Mouse (Mus musculus) ES-Bruce4 (cell line): ENCODE results near the gene Zpld1. TPM values are rescaled to one million over a fixed set of nuclear protein-coding genes. Genes with fewer than 3 reads are reported as not detected.

Experiments
- H3K27ac ChIP-seq: 2 replicates; pipeline ENCODE4 v1.5.1; 2012; ENCODE audit warnings: low read length, inconsistent platforms; ENCODE audit not compliant: insufficient read depth
- H3K27me3 ChIP-seq: 2 replicates; pipeline ENCODE4 v1.6.1; 2012; ENCODE audit warnings: mild to moderate bottlenecking, low read length, inconsistent platforms; ENCODE audit not compliant: control insufficient read depth, poor library complexity, insufficient read depth, severe bottlenecking
- H3K36me3 ChIP-seq: 2 replicates; pipeline ENCODE4 v1.6.1; 2012; ENCODE audit warnings: inconsistent platforms, mild to moderate bottlenecking, low read length, moderate library complexity; ENCODE audit not compliant: control insufficient read depth, poor library complexity, insufficient read depth, severe bottlenecking
- H3K4me1 ChIP-seq: one replicate; pipeline ENCODE4 v1.8.1; 2011; ENCODE audit warnings: low read length; ENCODE audit not compliant: control insufficient read depth, insufficient read depth
- H3K4me3 ChIP-seq: 2 replicates; pipeline ENCODE4 v1.5.1; 2011; ENCODE audit warnings: low read depth, mild to moderate bottlenecking, low read length
- H3K9ac ChIP-seq: 2 replicates; pipeline ENCODE4 v1.6.1; 2012; ENCODE audit warnings: low read depth, mild to moderate bottlenecking, inconsistent platforms; ENCODE audit not compliant: poor library complexity, severe bottlenecking
- H3K9me3 ChIP-seq: replicated peaks from 2 replicates; pipeline ENCODE4 v1.6.1; 2012; ENCODE audit warnings: mild to moderate bottlenecking, low read length, inconsistent platforms; ENCODE audit not compliant: control insufficient read depth, poor library complexity, insufficient read depth, severe bottlenecking
- CTCF ChIP-seq: IDR thresholded peaks from one replicate; pipeline ENCODE4 v1.8.1; 2011; ENCODE audit warnings: low read depth, low read length
- EP300 ChIP-seq: IDR thresholded peaks from 2 replicates; pipeline ENCODE4 v1.6.1; 2011; ENCODE audit warnings: low read depth, low read length; ENCODE audit not compliant: insufficient read depth
- POLR2A ChIP-seq: IDR thresholded peaks from one replicate; pipeline ENCODE4 v1.8.1; 2011; ENCODE audit warnings: low read length; ENCODE audit not compliant: insufficient read depth
- polyA plus RNA-seq: library from polyadenylated mRNA; stranded (reverse); fragments of >200 nt; gene quantifications from 2 replicates; pipeline ENCODE4 v1.2.4, GENCODE M21; 2011; ENCODE audit warnings: low read depth; ENCODE audit not compliant: missing spikeins, insufficient read depth, insufficient read length

The Zpld1 gene
- polyA plus RNA-seq, 1 experiment = not detected

DNA sequence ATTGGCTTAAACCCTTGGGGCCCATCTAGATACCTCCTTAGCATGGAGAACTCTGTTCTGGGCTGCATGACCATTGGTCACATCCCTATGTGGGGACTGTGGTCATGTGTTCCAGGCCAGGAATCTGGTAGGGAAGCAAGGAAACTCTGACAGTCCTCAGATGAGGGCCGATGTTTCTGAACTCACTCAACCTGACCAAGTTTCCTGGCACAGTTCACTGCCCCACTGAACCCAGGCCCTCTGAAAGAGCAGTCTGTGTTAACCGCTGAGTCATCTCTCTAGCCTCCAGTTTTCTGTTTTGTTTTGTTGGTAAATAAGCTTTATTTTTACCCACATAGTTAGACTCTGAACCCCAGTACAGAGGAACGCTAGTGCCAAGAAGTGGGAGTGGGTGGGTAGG is 20.3 kb downstream of the Zpld1 start:
- Histone ChIP-seq H3K27ac (no peak overlapping the region), H3K9ac (no peak overlapping the region), H3K4me1 (no peaks in the 10 kb centered on the region), H3K36me3 (no peaks in the 10 kb centered on the region), H3K9me3 (no peaks in the 10 kb centered on the region), H3K4me3 (no peak overlapping the region), H3K27me3 (no peaks in the 10 kb centered on the region)
- TF ChIP-seq EP300 (no peak), CTCF (no peak), POLR2A (no peak)

DNA sequence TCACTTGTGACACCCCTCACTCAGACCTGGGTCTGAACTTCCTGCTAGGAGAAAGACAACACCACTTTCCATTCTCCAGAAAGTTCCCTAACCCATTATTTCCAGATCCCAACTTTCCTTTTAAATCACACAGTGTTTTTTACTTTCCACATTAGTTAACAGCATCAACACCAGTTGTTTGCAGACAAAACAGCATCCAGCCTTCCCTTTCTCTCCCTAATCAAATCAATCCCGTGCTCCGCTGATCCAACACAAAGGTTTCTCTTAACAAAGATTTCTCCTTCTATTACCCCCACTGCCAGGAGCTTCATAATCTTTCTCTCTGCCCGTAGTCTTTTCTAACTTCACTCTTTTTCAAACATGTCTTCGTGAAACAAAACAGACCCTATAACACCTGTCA is 32.5 kb downstream of the Zpld1 start:
- no peaks in the 10 kb centered on the region for H3K27me3 ChIP-seq
- no peak overlapping the region for H3K27ac ChIP-seq
- no peaks in the 10 kb centered on the region for H3K4me1 ChIP-seq
- H3K9ac ChIP-seq = no peak overlapping the region
- no peak for TF ChIP-seq CTCF
- H3K36me3 ChIP-seq = no peaks in the 10 kb centered on the region
- H3K4me3 ChIP-seq = no peak overlapping the region
- no peaks in the 10 kb centered on the region for H3K9me3 ChIP-seq

DNA sequence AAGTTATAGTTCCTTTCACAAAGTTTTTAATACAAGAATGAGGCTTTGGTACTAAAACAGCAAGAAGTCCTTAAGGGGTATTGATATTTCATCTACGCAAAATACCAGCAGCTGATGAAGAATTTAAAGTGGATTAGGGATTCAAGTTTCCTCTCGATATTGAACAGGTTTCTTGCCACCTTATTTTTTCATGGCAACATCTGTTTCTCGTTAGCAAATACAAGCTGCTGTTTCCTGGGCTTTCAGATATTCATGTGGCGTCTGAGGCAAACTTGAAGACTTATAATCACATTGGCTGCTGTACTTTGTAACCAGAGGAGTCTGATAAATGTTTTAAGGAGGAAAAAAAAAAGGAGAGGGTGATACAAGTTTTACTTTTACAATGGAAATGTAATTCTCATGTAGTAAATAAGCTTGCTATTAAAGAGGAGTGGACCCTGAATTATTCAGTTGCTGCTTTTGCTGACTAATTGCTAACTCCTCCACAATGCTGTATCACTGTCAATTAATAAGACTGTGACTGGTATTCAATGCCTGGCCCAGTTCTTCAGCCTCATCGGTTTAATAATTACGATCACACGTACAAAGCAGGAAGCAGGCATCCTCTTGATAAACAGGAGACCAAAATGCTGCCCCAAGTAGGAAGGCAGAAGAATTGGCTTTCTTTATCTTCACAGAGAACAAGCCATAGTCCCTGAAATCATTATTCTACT is 36.8 kb downstream of the Zpld1 start:
- H3K9ac ChIP-seq = no peak overlapping the region
- H3K4me3 ChIP-seq = no peak overlapping the region
- H3K36me3 ChIP-seq = no peaks in the 10 kb centered on the region
- no peaks in the 10 kb centered on the region for H3K9me3 ChIP-seq
- H3K27ac ChIP-seq = no peak overlapping the region
- H3K27me3 ChIP-seq = no peaks in the 10 kb centered on the region
- TF ChIP-seq EP300 (no peak), POLR2A (no peak), CTCF (no peak)
- H3K4me1 ChIP-seq = no peaks in the 10 kb centered on the region

DNA sequence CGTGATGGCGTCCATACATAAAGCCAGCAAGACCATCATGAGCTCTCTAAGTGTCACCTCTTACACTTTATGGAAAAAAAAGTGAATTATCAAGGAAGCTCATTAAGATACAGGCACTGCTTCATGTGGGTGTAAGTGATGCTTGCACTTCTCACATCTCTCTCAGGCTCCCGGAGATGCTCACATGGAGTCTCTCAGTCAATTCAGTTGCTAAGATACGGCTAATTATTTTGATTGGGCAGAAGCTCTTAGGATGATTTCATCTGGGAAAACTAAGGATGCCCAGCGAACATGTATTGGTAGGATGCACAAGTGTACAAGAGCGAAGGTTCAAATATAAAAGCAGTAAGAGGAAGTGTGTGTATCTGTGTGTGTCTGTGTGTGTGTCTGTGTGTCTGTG is 38.1 kb downstream of the Zpld1 start:
- Histone ChIP-seq H3K27me3 (no peaks in the 10 kb centered on the region), H3K36me3 (no peaks in the 10 kb centered on the region), H3K4me3 (no peak overlapping the region), H3K4me1 (no peaks in the 10 kb centered on the region), H3K9ac (no peak overlapping the region), H3K9me3 (no peaks in the 10 kb centered on the region), H3K27ac (no peak overlapping the region)
- TF ChIP-seq POLR2A (no peak), EP300 (no peak), CTCF (no peak)

DNA sequence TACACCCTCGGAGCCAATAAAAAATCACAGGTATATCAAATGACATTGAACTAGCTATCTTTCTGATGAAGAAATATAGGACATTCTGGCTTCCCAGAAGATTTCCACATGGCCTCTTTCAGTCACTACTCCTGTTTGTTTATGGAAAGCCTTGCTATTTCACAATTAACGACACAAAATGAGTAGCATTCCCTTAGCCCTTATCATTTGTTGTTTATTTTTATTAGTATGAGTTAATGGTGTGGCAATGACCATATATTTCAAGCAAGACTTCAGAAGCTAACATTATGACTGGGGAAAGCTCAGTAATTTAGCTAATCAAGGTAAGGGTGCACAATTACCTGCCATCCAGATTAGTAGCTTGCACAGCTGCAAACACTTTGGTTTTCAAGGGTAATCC is 56.8 kb downstream of the Zpld1 start:
- H3K36me3 ChIP-seq = no peaks in the 10 kb centered on the region
- no peak overlapping the region for H3K9ac ChIP-seq
- H3K27me3 ChIP-seq = no peaks in the 10 kb centered on the region
- H3K4me3 ChIP-seq = no peak overlapping the region
- TF ChIP-seq POLR2A (no peak), CTCF (no peak), EP300 (no peak)
- H3K9me3 ChIP-seq = no peaks in the 10 kb centered on the region
- no peak overlapping the region for H3K27ac ChIP-seq
- H3K4me1 ChIP-seq = no peaks in the 10 kb centered on the region

DNA sequence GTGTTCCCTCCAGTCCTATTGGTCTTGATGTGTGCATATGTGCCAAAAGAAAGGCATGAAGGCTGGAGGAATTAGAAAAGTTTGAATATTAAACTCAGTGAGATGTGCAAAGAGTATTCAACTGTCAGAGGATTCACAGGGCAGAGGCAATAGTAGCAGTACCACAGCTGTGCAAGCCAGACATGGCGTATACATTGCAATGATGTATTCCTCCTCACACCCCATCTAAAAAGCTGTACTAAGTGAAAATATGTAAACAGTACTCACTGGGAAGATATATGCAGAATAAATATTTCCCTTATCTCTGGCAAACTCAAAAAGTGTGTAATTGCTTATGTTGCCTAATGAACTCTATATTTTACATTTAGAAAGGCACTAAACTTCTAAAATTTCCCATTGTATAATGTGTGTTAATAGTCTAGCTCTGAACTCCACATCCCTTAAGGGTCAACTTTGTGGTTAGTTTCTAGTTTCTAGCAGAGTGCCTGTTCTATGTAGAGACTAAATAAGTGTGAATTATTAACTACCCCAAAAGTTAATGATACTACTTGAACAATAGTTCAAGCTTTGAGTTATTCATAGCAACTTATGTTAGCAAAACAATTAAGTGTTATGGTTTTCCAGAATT is 68.7 kb downstream of the Zpld1 start:
- H3K27me3 ChIP-seq = no peaks in the 10 kb centered on the region
- H3K4me3 ChIP-seq = no peak overlapping the region
- no peak overlapping the region for H3K27ac ChIP-seq
- no peak for TF ChIP-seq POLR2A
- no peak for TF ChIP-seq CTCF
- no peak for TF ChIP-seq EP300
- H3K9ac ChIP-seq = no peak overlapping the region
- H3K9me3 ChIP-seq = no peaks in the 10 kb centered on the region
- H3K4me1 ChIP-seq = no peaks in the 10 kb centered on the region
- no peaks in the 10 kb centered on the region for H3K36me3 ChIP-seq
